Mouse (Mus musculus): ENCODE results near the gene Pigz. TPM values are rescaled to one million over a fixed set of nuclear protein-coding genes. Genes with fewer than 3 reads are reported as not detected.
A peak's percentile ranks its signal among the peaks of the same experiment; 100 is the strongest.

Gene Pigz
- polyA plus RNA-seq, 1 experiment from 2014 or later = 0.73 TPM

- Histone ChIP-seq H3K4me2 (peak overlapping the region; percentile 67), H3K27ac (no peak overlapping the region), H3K4me3 (peak overlapping the region; percentile 44), H3K9ac (no peak overlapping the region), H3K4me1 (replicated peaks) (peaks cover 14% of the 10 kb centered on the region), H3K9me3 (replicated peaks) (no peaks in the 10 kb centered on the region), H3K36me3 (no peaks in the 10 kb centered on the region), H3K27me3 (0 out of 2 replicates have a peak, but pooled peaks cover 4% of the 10 kb centered on the region)
- WGBS = 24% methylated on average over 20 of the region's 20 CpGs
- ATAC-seq (replicated peaks; ENCODE audit: insufficient number of reproducible peaks, insufficient read depth, low FRiP score, low read depth) = no peak
These were observed 27.5 kb upstream of the Pigz start for GRCm38 (mm10) chr16:31905891-31906825.

DNA sequence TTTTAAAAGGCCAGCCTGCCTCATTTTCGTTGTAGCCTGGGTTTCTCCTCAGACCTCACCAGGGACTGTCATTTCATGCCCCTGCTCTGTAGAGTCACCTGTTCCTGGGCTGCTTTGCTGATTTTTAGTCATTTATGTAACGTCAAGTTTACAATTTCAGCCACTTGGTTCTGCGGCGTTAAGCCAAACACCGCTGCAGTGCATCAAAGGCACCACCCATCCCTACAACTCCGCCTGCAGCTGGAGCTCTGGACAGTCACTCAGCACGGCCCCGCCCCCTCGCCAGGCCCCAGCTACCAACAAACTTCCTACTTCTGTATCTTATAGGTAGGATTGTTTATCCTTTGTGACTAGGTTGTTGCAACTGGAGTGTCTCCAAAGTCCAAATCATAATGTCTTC, 26.8 kb upstream of the Pigz start:
- Histone ChIP-seq H3K4me2 (peak overlapping the region; percentile 67), H3K9ac (no peak overlapping the region), H3K9me3 (replicated peaks) (no peaks in the 10 kb centered on the region), H3K36me3 (no peaks in the 10 kb centered on the region), H3K27me3 (0 out of 2 replicates have a peak, but pooled peaks cover 4% of the 10 kb centered on the region), H3K4me1 (replicated peaks) (peaks cover 14% of the 10 kb centered on the region), H3K4me3 (peak overlapping the region; percentile 44), H3K27ac (no peak overlapping the region)
- no peak; the same call in 1 of the 2 replicates for ATAC-seq (replicated peaks; ENCODE audit: insufficient number of reproducible peaks, insufficient read depth, low FRiP score, low read depth)
- 8% methylated on average over 9 of the region's 9 CpGs for WGBS

GRCm38 (mm10) chr16:31908959-31909358, 24.7 kb upstream of the Pigz start:
- H3K4me2 ChIP-seq = peak overlapping the region; percentile 33
- no peak overlapping the region for H3K4me3 ChIP-seq

DNA sequence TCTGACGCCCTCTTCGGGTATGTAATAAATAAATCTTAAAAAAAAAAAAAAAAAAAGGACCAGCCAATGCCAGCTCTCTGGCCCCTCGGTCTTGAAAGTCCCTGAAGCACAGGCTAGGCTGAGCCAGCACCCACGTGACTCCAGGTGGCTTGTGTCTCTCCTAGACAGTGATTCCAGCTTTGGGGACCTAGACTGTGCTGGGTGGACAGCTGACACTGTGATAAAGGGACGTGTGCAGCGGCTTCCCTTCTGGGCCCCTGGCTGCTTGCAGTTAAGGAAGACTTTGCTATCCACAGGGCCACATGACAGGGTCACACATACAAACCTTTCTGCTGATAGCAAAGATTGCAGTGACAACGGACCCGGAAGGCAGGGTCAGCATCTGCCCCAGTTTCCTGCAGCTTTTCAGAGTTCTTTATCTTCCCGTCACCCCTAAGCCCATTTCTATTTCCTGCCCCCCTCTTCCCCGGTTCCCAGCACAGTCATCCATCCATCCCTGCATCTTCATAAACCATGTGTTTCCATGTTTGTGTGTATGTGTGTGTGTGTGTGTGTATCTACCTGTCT, 23.3 kb upstream of the Pigz start:
- 51% methylated on average over 10 of the region's 10 CpGs for WGBS
- no peak for ATAC-seq (replicated peaks; ENCODE audit: insufficient number of reproducible peaks, insufficient read depth, low FRiP score, low read depth)
- no peak overlapping the region for H3K4me3 ChIP-seq

More at GRCm38 (mm10) chr16:31908959-31909358, 24.7 kb upstream of the Pigz start:
- ATAC-seq (replicated peaks; ENCODE audit: insufficient number of reproducible peaks, insufficient read depth, low FRiP score, low read depth) = no peak
- no peaks in the 10 kb centered on the region for H3K36me3 ChIP-seq
- H3K27me3 ChIP-seq = 0 out of 2 replicates have a peak, but pooled peaks cover 4% of the 10 kb centered on the region
- H3K9me3 ChIP-seq (replicated peaks) = no peaks in the 10 kb centered on the region
- no peak overlapping the region for H3K9ac ChIP-seq
- WGBS = 56% methylated on average over 11 of the region's 11 CpGs
- H3K4me1 ChIP-seq (replicated peaks) = peaks cover 14% of the 10 kb centered on the region
- no peak overlapping the region for H3K27ac ChIP-seq

DNA sequence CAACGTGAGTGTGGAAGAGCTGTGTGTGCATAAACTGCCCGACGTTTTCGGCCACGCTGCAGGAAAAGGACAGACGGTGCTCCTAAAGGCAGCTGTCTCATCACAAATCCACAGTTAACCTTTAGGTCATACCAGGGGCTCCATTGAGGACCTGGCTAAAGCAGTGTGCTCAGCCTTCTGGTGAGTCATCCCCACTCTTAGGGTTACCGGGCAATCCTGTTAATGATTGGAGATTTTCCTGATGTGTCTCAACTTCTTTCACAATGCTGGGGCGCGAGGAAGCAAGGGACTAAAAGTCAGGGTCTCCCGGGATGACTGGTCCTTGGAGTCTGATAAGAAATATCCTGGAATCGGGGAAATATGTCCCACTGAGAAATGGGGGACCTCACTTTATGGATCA, 15.9 kb upstream of the Pigz start:
- no peak overlapping the region for H3K4me3 ChIP-seq
- ATAC-seq (replicated peaks; ENCODE audit: insufficient number of reproducible peaks, insufficient read depth, low FRiP score, low read depth) = no peak
- no peak overlapping the region for H3K27ac ChIP-seq
- 66% methylated on average over 11 of the region's 11 CpGs for WGBS
- peaks cover 4% of the 10 kb centered on the region; the same call in 1 of the 2 replicates for H3K4me1 ChIP-seq (replicated peaks)
- no peaks in the 10 kb centered on the region for H3K27me3 ChIP-seq
- H3K9ac ChIP-seq = no peak overlapping the region
- no peaks in the 10 kb centered on the region for H3K36me3 ChIP-seq
- no peaks in the 10 kb centered on the region for H3K9me3 ChIP-seq (replicated peaks)
- H3K4me2 ChIP-seq = no peak overlapping the region

More for the DNA sequence above, 23.3 kb upstream of the Pigz start:
- Histone ChIP-seq H3K36me3 (no peaks in the 10 kb centered on the region), H3K27me3 (0 out of 2 replicates have a peak, but pooled peaks cover 1% of the 10 kb centered on the region), H3K4me2 (no peak overlapping the region), H3K4me1 (replicated peaks) (peaks cover 14% of the 10 kb centered on the region), H3K27ac (no peak overlapping the region), H3K9me3 (replicated peaks) (no peaks in the 10 kb centered on the region), H3K9ac (no peak overlapping the region)

DNA sequence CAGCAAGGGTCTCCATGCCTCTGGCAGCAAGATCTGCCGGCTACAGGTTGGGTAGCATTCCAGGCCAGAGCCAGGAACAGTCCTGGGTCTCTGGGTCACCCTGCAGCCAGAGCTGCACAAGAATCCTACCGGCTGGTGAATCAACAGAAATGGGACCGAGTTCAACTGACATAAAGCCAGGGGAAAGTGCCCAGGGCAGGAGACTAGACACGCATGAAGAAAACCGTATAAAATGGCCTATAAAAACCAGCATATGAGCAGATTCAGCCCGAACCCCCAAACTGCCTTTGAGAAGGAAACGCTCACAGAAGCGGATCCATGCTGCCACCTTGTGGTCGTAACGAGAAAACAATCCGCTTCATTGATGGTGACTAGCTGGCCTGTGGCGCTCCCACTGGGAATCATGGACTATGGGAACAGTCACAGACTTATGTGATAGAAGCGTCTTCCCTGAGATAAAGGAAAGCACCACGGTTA, 15.4 kb upstream of the Pigz start:
- H3K9ac ChIP-seq = 0 out of 2 replicates have a peak overlapping the region, but pooled peaks have one; percentile 29
- WGBS = 3% methylated on average over 14 of the region's 14 CpGs
- no peaks in the 10 kb centered on the region for H3K36me3 ChIP-seq
- H3K4me1 ChIP-seq (replicated peaks) = peaks cover 4% of the 10 kb centered on the region; the same call in 1 of the 2 replicates
- no peak for ATAC-seq (replicated peaks; ENCODE audit: insufficient number of reproducible peaks, insufficient read depth, low FRiP score, low read depth)
- H3K4me3 ChIP-seq = peak overlapping the region; percentile 15; the same call in 1 of the 2 replicates
- H3K27ac ChIP-seq = no peak overlapping the region
- H3K27me3 ChIP-seq = no peaks in the 10 kb centered on the region
- H3K9me3 ChIP-seq (replicated peaks) = no peaks in the 10 kb centered on the region
- peak overlapping the region; percentile 49 for H3K4me2 ChIP-seq

DNA sequence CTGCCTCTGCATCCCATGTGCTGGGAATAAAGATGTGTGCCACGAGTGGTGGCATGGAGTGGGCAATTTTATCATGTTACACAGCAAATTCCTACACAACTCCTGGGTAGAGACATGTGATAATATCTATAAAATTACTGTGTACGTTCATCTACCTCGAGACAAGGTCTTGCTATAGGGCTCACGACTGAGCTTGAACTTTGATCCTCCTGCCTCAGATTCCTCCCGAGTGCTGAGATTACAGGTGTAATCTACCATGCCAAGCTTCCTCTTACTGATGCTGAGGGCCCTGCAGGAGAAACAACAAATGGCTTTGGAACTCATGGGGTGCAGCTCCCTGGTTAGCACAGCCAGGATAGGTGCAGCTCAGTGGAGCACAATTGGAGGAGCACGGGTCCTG, 9.3 kb upstream of the Pigz start:
- Histone ChIP-seq H3K4me3 (no peak overlapping the region), H3K4me1 (replicated peaks) (no peaks in the 10 kb centered on the region), H3K27me3 (no peaks in the 10 kb centered on the region), H3K9me3 (replicated peaks) (no peaks in the 10 kb centered on the region), H3K36me3 (no peaks in the 10 kb centered on the region), H3K27ac (no peak overlapping the region), H3K4me2 (no peak overlapping the region), H3K9ac (no peak overlapping the region)
- WGBS = 84% methylated on average over 6 of the region's 6 CpGs
- ATAC-seq (replicated peaks; ENCODE audit: insufficient number of reproducible peaks, insufficient read depth, low FRiP score, low read depth) = no peak

- Histone ChIP-seq H3K4me1 (replicated peaks) (no peaks in the 10 kb centered on the region), H3K4me3 (no peak overlapping the region), H3K36me3 (no peaks in the 10 kb centered on the region), H3K27ac (no peak overlapping the region), H3K9ac (no peak overlapping the region), H3K4me2 (no peak overlapping the region), H3K27me3 (no peaks in the 10 kb centered on the region), H3K9me3 (replicated peaks) (no peaks in the 10 kb centered on the region)
- WGBS = 82% methylated on average over 6 of the region's 6 CpGs
- no peak for ATAC-seq (replicated peaks; ENCODE audit: insufficient number of reproducible peaks, insufficient read depth, low FRiP score, low read depth)
These were observed 7.6 kb upstream of the Pigz start for GRCm38 (mm10) chr16:31926091-31926490.

GRCm38 (mm10) chr16:31926547-31927182, 7.0 kb upstream of the Pigz start:
- no peaks in the 10 kb centered on the region for H3K9me3 ChIP-seq (replicated peaks)
- 85% methylated on average over 13 of the region's 13 CpGs for WGBS
- no peak overlapping the region for H3K4me3 ChIP-seq
- no peaks in the 10 kb centered on the region for H3K4me1 ChIP-seq (replicated peaks)
- H3K27ac ChIP-seq = no peak overlapping the region
- no peak for ATAC-seq (replicated peaks; ENCODE audit: insufficient number of reproducible peaks, insufficient read depth, low FRiP score, low read depth)
- no peaks in the 10 kb centered on the region for H3K36me3 ChIP-seq
- H3K9ac ChIP-seq = no peak overlapping the region
- no peaks in the 10 kb centered on the region for H3K27me3 ChIP-seq
- no peak overlapping the region for H3K4me2 ChIP-seq

GRCm38 (mm10) chr16:31927412-31927811, 6.2 kb upstream of the Pigz start:
- H3K27me3 ChIP-seq = no peaks in the 10 kb centered on the region
- WGBS = 85% methylated on average over 5 of the region's 5 CpGs
- no peaks in the 10 kb centered on the region for H3K36me3 ChIP-seq
- no peak overlapping the region for H3K4me3 ChIP-seq
- no peak for ATAC-seq (replicated peaks; ENCODE audit: insufficient number of reproducible peaks, insufficient read depth, low FRiP score, low read depth)
- H3K4me2 ChIP-seq = no peak overlapping the region
- H3K9ac ChIP-seq = no peak overlapping the region
- peaks cover 4% of the 10 kb centered on the region; the same call in 1 of the 2 replicates for H3K4me1 ChIP-seq (replicated peaks)
- H3K27ac ChIP-seq = no peak overlapping the region
- no peaks in the 10 kb centered on the region for H3K9me3 ChIP-seq (replicated peaks)

DNA sequence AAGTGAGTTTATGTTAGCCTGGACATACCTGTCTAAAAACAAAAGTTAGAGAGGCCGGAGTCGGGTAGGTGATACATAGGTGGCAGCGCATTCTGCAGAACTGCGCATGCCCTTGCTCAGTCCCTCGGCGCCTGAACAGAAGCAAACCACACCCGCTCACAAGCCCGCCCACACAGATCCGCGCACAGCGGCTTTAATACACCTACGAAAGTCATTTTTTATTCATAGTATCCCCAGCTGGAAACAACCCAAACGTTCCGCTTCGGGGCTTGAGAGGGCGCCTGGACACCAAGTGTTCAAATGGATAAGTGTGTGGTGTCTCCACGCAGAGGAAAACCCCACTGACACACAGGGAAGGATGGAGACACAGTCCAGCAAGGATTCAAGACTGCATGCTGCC, 2.3 kb upstream of the Pigz start:
- no peak overlapping the region for H3K27ac ChIP-seq
- no peak overlapping the region for H3K9ac ChIP-seq
- H3K4me1 ChIP-seq (replicated peaks) = peaks cover 32% of the 10 kb centered on the region
- WGBS = 55% methylated on average over 17 of the region's 17 CpGs
- H3K27me3 ChIP-seq = peaks cover 31% of the 10 kb centered on the region
- ATAC-seq (replicated peaks; ENCODE audit: insufficient number of reproducible peaks, insufficient read depth, low FRiP score, low read depth) = no peak
- H3K4me2 ChIP-seq = peak overlapping the region; percentile 23; the same call in 1 of the 2 replicates
- no peaks in the 10 kb centered on the region for H3K36me3 ChIP-seq
- no peak overlapping the region for H3K4me3 ChIP-seq
- no peaks in the 10 kb centered on the region for H3K9me3 ChIP-seq (replicated peaks)

Data from heart, embryonic 15.5 days (tissue).